Mouse (Mus musculus): ENCODE measurements around the gene 2310009B15Rik. TPM values are rescaled to one million over a fixed set of nuclear protein-coding genes. Genes with fewer than 3 reads are reported as not detected.

Gene 2310009B15Rik
- total RNA-seq, 2 experiments from 2014 or later = 23.1 to 24.7 TPM

GRCm38 (mm10) chr1:138848511-138849109 is 8.0 kb downstream of the 2310009B15Rik start, which contains the start of gene Lhx9:
TSS of gene Lhx9 (minus strand) at chr1:138848577.
- DNase-seq (ENCODE audit: low spot score in 2 of 2) = no peak
- Histone ChIP-seq H3K4me3 (peak within 1 kb of the TSS; percentile 55), H3K27ac (peak within 1 kb of the TSS; percentile 61; the same call in 1 of the 2 replicates)
- TF ChIP-seq CTCF (conservative IDR thresholded peaks at IDR 0.05) = no peak

GRCm38 (mm10) chr1:138848026-138848425 is 8.6 kb downstream of the 2310009B15Rik start:
- no peak for DNase-seq (ENCODE audit: low spot score in 2 of 2)
- peak overlapping the region; percentile 61; the same call in 1 of the 2 replicates for H3K27ac ChIP-seq
- no peak for TF ChIP-seq CTCF (conservative IDR thresholded peaks at IDR 0.05)
- H3K4me3 ChIP-seq = peak overlapping the region; percentile 54

- peak overlapping the region; percentile 59; the same call in 1 of the 2 replicates for H3K27ac ChIP-seq
- H3K4me3 ChIP-seq = peak overlapping the region; percentile 55
- no peak for TF ChIP-seq CTCF (conservative IDR thresholded peaks at IDR 0.05)
- no peak for DNase-seq (ENCODE audit: low spot score in 2 of 2)
Observed at GRCm38 (mm10) chr1:138847146-138847545, 9.5 kb downstream of the 2310009B15Rik start.

GRCm38 (mm10) chr1:138846581-138846980 is 10.1 kb downstream of the 2310009B15Rik start:
- DNase-seq (ENCODE audit: low spot score in 2 of 2) = no peak
- no peak overlapping the region for H3K27ac ChIP-seq
- TF ChIP-seq CTCF (conservative IDR thresholded peaks at IDR 0.05) = no peak
- peak overlapping the region; percentile 33; the same call in 1 of the 2 replicates for H3K4me3 ChIP-seq

- H3K27ac ChIP-seq = no peak overlapping the region
- DNase-seq (ENCODE audit: low spot score in 2 of 2) = no peak
- no peak for TF ChIP-seq CTCF (conservative IDR thresholded peaks at IDR 0.05)
- peak overlapping the region; percentile 33; the same call in 1 of the 2 replicates for H3K4me3 ChIP-seq
Observed at GRCm38 (mm10) chr1:138846131-138846530, 10.5 kb downstream of the 2310009B15Rik start.

GRCm38 (mm10) chr1:138845481-138845880 is 11.2 kb downstream of the 2310009B15Rik start:
- no peak for TF ChIP-seq CTCF (conservative IDR thresholded peaks at IDR 0.05)
- no peak for DNase-seq (ENCODE audit: low spot score in 2 of 2)
- no peak overlapping the region for H3K27ac ChIP-seq
- no peak overlapping the region for H3K4me3 ChIP-seq

GRCm38 (mm10) chr1:138844166-138844565 is 12.5 kb downstream of the 2310009B15Rik start:
- no peak overlapping the region; the same call in 1 of the 2 replicates for H3K27ac ChIP-seq
- no peak for DNase-seq (ENCODE audit: low spot score in 2 of 2)
- peak overlapping the region; percentile 53 for H3K4me3 ChIP-seq
- TF ChIP-seq CTCF (conservative IDR thresholded peaks at IDR 0.05) = no peak

GRCm38 (mm10) chr1:138843361-138844091 is 13.1 kb downstream of the 2310009B15Rik start:
- no peak for TF ChIP-seq CTCF (conservative IDR thresholded peaks at IDR 0.05)
- no peak for DNase-seq (ENCODE audit: low spot score in 2 of 2)
- H3K4me3 ChIP-seq = peak overlapping the region; percentile 53
- peak overlapping the region; percentile 88; the same call in 1 of the 2 replicates for H3K27ac ChIP-seq

- DNase-seq (ENCODE audit: low spot score in 2 of 2) = no peak
- H3K27ac ChIP-seq = peak overlapping the region; percentile 88; the same call in 1 of the 2 replicates
- no peak for TF ChIP-seq CTCF (conservative IDR thresholded peaks at IDR 0.05)
- H3K4me3 ChIP-seq = peak overlapping the region; percentile 63
Observed at GRCm38 (mm10) chr1:138842756-138843155, 13.9 kb downstream of the 2310009B15Rik start.

GRCm38 (mm10) chr1:138842315-138842714 is 14.3 kb downstream of the 2310009B15Rik start:
- peak; percentile 21; the same call in 1 of the 2 replicates for TF ChIP-seq CTCF (conservative IDR thresholded peaks at IDR 0.05)
- Histone ChIP-seq H3K27ac (peak overlapping the region; percentile 88; the same call in 1 of the 2 replicates), H3K4me3 (peak overlapping the region; percentile 63)
- DNase-seq (ENCODE audit: low spot score in 2 of 2) = no peak

- H3K27ac ChIP-seq = peak overlapping the region; percentile 88
- H3K4me3 ChIP-seq = peak overlapping the region; percentile 63
- DNase-seq (ENCODE audit: low spot score in 2 of 2) = no peak
- no peak for TF ChIP-seq CTCF (conservative IDR thresholded peaks at IDR 0.05)
Observed at GRCm38 (mm10) chr1:138841306-138842095, 15.2 kb downstream of the 2310009B15Rik start.

GRCm38 (mm10) chr1:138840440-138841305 is 16.0 kb downstream of the 2310009B15Rik start:
- no peak for TF ChIP-seq CTCF (conservative IDR thresholded peaks at IDR 0.05)
- no peak for DNase-seq (ENCODE audit: low spot score in 2 of 2)
- H3K27ac ChIP-seq = peak overlapping the region; percentile 88
- H3K4me3 ChIP-seq = peak overlapping the region; percentile 63

Measured in layer of hippocampus, adult 2 months (tissue).